Mouse (Mus musculus) limb, embryonic 12.5 days (tissue): ENCODE results near the gene H2-Eb2. TPM values are rescaled to one million over a fixed set of nuclear protein-coding genes. Genes with fewer than 3 reads are reported as not detected.

ENCODE experiments used
- ATAC-seq: fragments of 200-750 bp; cut with Nextera tagmentation; 2 replicates; pipeline ENCODE4 v1.8.0; 2017; ENCODE audit warnings: low read depth, moderate TSS enrichment; ENCODE audit not compliant: insufficient number of reproducible peaks, insufficient read depth, low FRiP score, low TSS enrichment
- H3K27ac ChIP-seq: fragments of 300-500 bp; sonication (generic); 2 replicates; pipeline ENCODE4 v1.5.1; 2016; ENCODE audit warnings: mild to moderate bottlenecking, moderate library complexity
- H3K27me3 ChIP-seq: fragments of 300-500 bp; sonication (generic); 2 replicates; pipeline ENCODE4 v1.6.1; 2016; ENCODE audit warnings: mild to moderate bottlenecking, moderate library complexity
- H3K36me3 ChIP-seq: fragments of 300-500 bp; sonication (generic); 2 replicates; pipeline ENCODE4 v1.6.1; 2016; ENCODE audit warnings: mild to moderate bottlenecking, moderate library complexity
- H3K4me1 ChIP-seq: fragments of 300-500 bp; sonication (generic); replicated peaks from 2 replicates; pipeline ENCODE4 v1.6.1; 2016
- H3K4me2 ChIP-seq: fragments of 300-500 bp; sonication (generic); 2 replicates; pipeline ENCODE4 v1.6.1; 2016; ENCODE audit warnings: mild to moderate bottlenecking, moderate library complexity
- H3K4me3 ChIP-seq: fragments of 300-500 bp; sonication (generic); replicated peaks from 2 replicates; pipeline ENCODE4 v1.5.1; 2016; ENCODE audit warnings: mild to moderate bottlenecking
- H3K9ac ChIP-seq: fragments of 300-500 bp; sonication (generic); replicated peaks from 2 replicates; pipeline ENCODE4 v1.6.1; 2016; ENCODE audit warnings: mild to moderate bottlenecking, moderate library complexity
- H3K9me3 ChIP-seq: fragments of 300-500 bp; sonication (generic); 2 replicates; pipeline ENCODE4 v1.6.1; 2016; ENCODE audit warnings: mild to moderate bottlenecking, moderate library complexity
- WGBS: fragments of 180-500 bp; shearing (Covaris S2); methylation state at CpG from one replicate; pipeline ENCODE4 v1.1.7; 2016; 5-methylcytosine and 5-hydroxymethylcytosine counted together
- polyA plus RNA-seq: library from polyadenylated mRNA; unstranded; fragments of >200 nt; fragmentation: Nextera tagmentation; extraction: Ambion mirVana; gene quantifications from 2 replicates; pipeline ENCODE4 v1.2.1, GENCODE M21; 2016

Gene H2-Eb2
- polyA plus RNA-seq, 1 experiment from 2014 or later: 0.18 TPM

- Histone ChIP-seq H3K4me3 (no peak overlapping the region), H3K27ac (no peak overlapping the region), H3K4me2 (no peak overlapping the region), H3K9me3 (no peaks in the 10 kb centered on the region), H3K36me3 (no peaks in the 10 kb centered on the region), H3K4me1 (no peaks in the 10 kb centered on the region), H3K27me3 (no peaks in the 10 kb centered on the region), H3K9ac (no peak overlapping the region)
- WGBS: 78% methylated on average over 3 of the region's 3 CpGs
- no peak for ATAC-seq
These were observed 908 bp downstream of the H2-Eb2 start for GRCm38 (mm10) chr17:34326373-34326772.

- Histone ChIP-seq H3K4me3 (no peak overlapping the region), H3K4me2 (no peak overlapping the region), H3K4me1 (no peaks in the 10 kb centered on the region), H3K27me3 (no peaks in the 10 kb centered on the region), H3K36me3 (no peaks in the 10 kb centered on the region), H3K27ac (no peak overlapping the region), H3K9me3 (no peaks in the 10 kb centered on the region), H3K9ac (no peak overlapping the region)
- ATAC-seq: no peak
- 71% methylated on average over 2 of the region's 2 CpGs for WGBS
These were observed 4.3 kb downstream of the H2-Eb2 start for GRCm38 (mm10) chr17:34329807-34330206.

- H3K4me3 ChIP-seq: no peak overlapping the region
- H3K27me3 ChIP-seq: no peaks in the 10 kb centered on the region
- ATAC-seq: no peak
- no peak overlapping the region for H3K27ac ChIP-seq
- H3K9me3 ChIP-seq: no peaks in the 10 kb centered on the region
- no peak overlapping the region for H3K9ac ChIP-seq
- H3K4me2 ChIP-seq: no peak overlapping the region
- H3K36me3 ChIP-seq: no peaks in the 10 kb centered on the region
- H3K4me1 ChIP-seq: no peaks in the 10 kb centered on the region
- WGBS: 85% methylated on average over 1 of the region's 1 CpGs
These were observed 5.7 kb downstream of the H2-Eb2 start for GRCm38 (mm10) chr17:34331200-34331599.

GRCm38 (mm10) chr17:34340619-34341402 lies 15.3 kb downstream of the H2-Eb2 start:
- 68% methylated on average over 3 of the region's 3 CpGs for WGBS
- H3K4me3 ChIP-seq: no peak overlapping the region
- H3K4me1 ChIP-seq: no peaks in the 10 kb centered on the region
- no peak for ATAC-seq
- no peak overlapping the region for H3K9ac ChIP-seq
- no peak overlapping the region for H3K27ac ChIP-seq
- no peaks in the 10 kb centered on the region for H3K9me3 ChIP-seq
- H3K4me2 ChIP-seq: no peak overlapping the region
- H3K27me3 ChIP-seq: no peaks in the 10 kb centered on the region; the same call in 1 of the 2 replicates
- H3K36me3 ChIP-seq: no peaks in the 10 kb centered on the region

GRCm38 (mm10) chr17:34344882-34345281 lies 19.4 kb downstream of the H2-Eb2 start:
- Histone ChIP-seq H3K36me3 (no peaks in the 10 kb centered on the region), H3K4me1 (no peaks in the 10 kb centered on the region), H3K27me3 (no peaks in the 10 kb centered on the region; the same call in 1 of the 2 replicates), H3K4me3 (no peak overlapping the region), H3K27ac (no peak overlapping the region), H3K9me3 (no peaks in the 10 kb centered on the region), H3K4me2 (no peak overlapping the region), H3K9ac (no peak overlapping the region)
- ATAC-seq: no peak
- WGBS: 81% methylated on average over 4 of the region's 4 CpGs

- H3K36me3 ChIP-seq: no peaks in the 10 kb centered on the region
- WGBS: 87% methylated on average over 7 of the region's 7 CpGs
- H3K27ac ChIP-seq: no peak overlapping the region
- H3K27me3 ChIP-seq: peaks cover 2% of the 10 kb centered on the region; the same call in 1 of the 2 replicates
- no peak for ATAC-seq
- H3K4me2 ChIP-seq: no peak overlapping the region
- H3K9ac ChIP-seq: no peak overlapping the region
- no peaks in the 10 kb centered on the region for H3K4me1 ChIP-seq
- no peaks in the 10 kb centered on the region for H3K9me3 ChIP-seq
- H3K4me3 ChIP-seq: no peak overlapping the region
These were observed 20.0 kb downstream of the H2-Eb2 start for GRCm38 (mm10) chr17:34345486-34345885.

GRCm38 (mm10) chr17:34346041-34346440 lies 20.6 kb downstream of the H2-Eb2 start:
- Histone ChIP-seq H3K4me1 (no peaks in the 10 kb centered on the region), H3K36me3 (no peaks in the 10 kb centered on the region), H3K4me2 (no peak overlapping the region), H3K27ac (no peak overlapping the region), H3K9me3 (no peaks in the 10 kb centered on the region), H3K4me3 (no peak overlapping the region), H3K9ac (no peak overlapping the region), H3K27me3 (peaks cover 6% of the 10 kb centered on the region; the same call in 1 of the 2 replicates)
- 76% methylated on average over 3 of the region's 3 CpGs for WGBS
- no peak for ATAC-seq

GRCm38 (mm10) chr17:34347606-34348308 lies 22.3 kb downstream of the H2-Eb2 start:
- 76% methylated on average over 6 of the region's 6 CpGs for WGBS

GRCm38 (mm10) chr17:34349429-34349828 lies 24.0 kb downstream of the H2-Eb2 start:
- no peak overlapping the region for H3K4me2 ChIP-seq
- H3K4me1 ChIP-seq: no peaks in the 10 kb centered on the region
- no peak overlapping the region for H3K4me3 ChIP-seq
- H3K27me3 ChIP-seq: peaks cover 6% of the 10 kb centered on the region; the same call in 1 of the 2 replicates
- no peak for ATAC-seq
- WGBS: 4% methylated on average over 4 of the region's 4 CpGs
- no peak overlapping the region for H3K27ac ChIP-seq
- no peaks in the 10 kb centered on the region for H3K9me3 ChIP-seq
- H3K9ac ChIP-seq: no peak overlapping the region
- H3K36me3 ChIP-seq: no peaks in the 10 kb centered on the region

More at GRCm38 (mm10) chr17:34347606-34348308, 22.3 kb downstream of the H2-Eb2 start:
- peaks cover 6% of the 10 kb centered on the region; the same call in 1 of the 2 replicates for H3K27me3 ChIP-seq
- H3K36me3 ChIP-seq: no peaks in the 10 kb centered on the region
- no peak overlapping the region for H3K9ac ChIP-seq
- H3K4me3 ChIP-seq: no peak overlapping the region
- no peak for ATAC-seq
- no peak overlapping the region for H3K27ac ChIP-seq
- H3K4me1 ChIP-seq: no peaks in the 10 kb centered on the region
- H3K9me3 ChIP-seq: no peaks in the 10 kb centered on the region
- H3K4me2 ChIP-seq: no peak overlapping the region

- Histone ChIP-seq H3K27me3 (peaks cover 6% of the 10 kb centered on the region; the same call in 1 of the 2 replicates), H3K4me3 (no peak within 1 kb of the TSS), H3K9me3 (no peaks in the 10 kb centered on the region), H3K4me1 (no peaks in the 10 kb centered on the region), H3K36me3 (no peaks in the 10 kb centered on the region), H3K27ac (no peak within 1 kb of the TSS), H3K9ac (no peak within 1 kb of the TSS), H3K4me2 (no peak within 1 kb of the TSS)
- ATAC-seq: no peak
- WGBS: 90% methylated on average over 5 of the region's 5 CpGs
These were observed 29.1 kb downstream of the H2-Eb2 start, which contains the start of gene Btnl2 for GRCm38 (mm10) chr17:34354539-34354938. Gene Btnl2, plus strand, starts transcription at chr17:34354822.

GRCm38 (mm10) chr17:34354940-34355339 lies 29.5 kb downstream of the H2-Eb2 start:
- ATAC-seq: no peak
- 88% methylated on average over 1 of the region's 1 CpGs for WGBS
- no peak overlapping the region for H3K27ac ChIP-seq
- no peaks in the 10 kb centered on the region for H3K36me3 ChIP-seq
- H3K27me3 ChIP-seq: peaks cover 6% of the 10 kb centered on the region; the same call in 1 of the 2 replicates
- no peak overlapping the region for H3K4me2 ChIP-seq
- H3K4me3 ChIP-seq: no peak overlapping the region
- H3K4me1 ChIP-seq: no peaks in the 10 kb centered on the region
- no peak overlapping the region for H3K9ac ChIP-seq
- no peaks in the 10 kb centered on the region for H3K9me3 ChIP-seq
